Mouse (Mus musculus) cerebellum, adult 8-10 months (tissue): ENCODE measurements around the gene 7530416G11Rik.

Source experiments
- DNase-seq: peaks from one replicate; pipeline ENCODE4 v3.0.0; 2022

The 7530416G11Rik gene

GRCm38 (mm10) chr15:85479365-85479764, 23.7 kb downstream of the 7530416G11Rik start:
- DNase-seq: no peak

DNA sequence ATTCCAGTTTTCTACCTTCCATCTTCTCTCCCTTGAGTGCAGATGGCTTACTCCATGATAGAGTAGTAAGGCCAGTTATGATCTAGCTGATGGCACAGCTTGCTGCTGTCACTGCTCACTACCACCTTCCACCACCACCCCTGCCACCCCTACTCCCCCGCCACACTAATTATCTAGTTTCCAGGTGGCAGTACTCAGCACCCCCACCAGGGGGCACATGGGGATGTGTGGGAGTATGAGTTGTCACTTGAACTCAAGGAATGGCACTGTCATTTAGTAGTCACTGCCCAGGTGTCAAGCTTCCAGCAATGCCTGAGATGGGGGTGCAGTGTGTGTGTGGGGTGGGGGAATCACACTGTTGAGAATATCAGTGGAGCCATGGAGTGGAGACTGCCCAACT, 25.4 kb downstream of the 7530416G11Rik start:
- peak; percentile 35 for DNase-seq

- no peak for DNase-seq
Observed at GRCm38 (mm10) chr15:85474697-85475096, 28.3 kb downstream of the 7530416G11Rik start.

- DNase-seq: no peak
Observed at GRCm38 (mm10) chr15:85469401-85469800, 33.6 kb downstream of the 7530416G11Rik start.

DNA sequence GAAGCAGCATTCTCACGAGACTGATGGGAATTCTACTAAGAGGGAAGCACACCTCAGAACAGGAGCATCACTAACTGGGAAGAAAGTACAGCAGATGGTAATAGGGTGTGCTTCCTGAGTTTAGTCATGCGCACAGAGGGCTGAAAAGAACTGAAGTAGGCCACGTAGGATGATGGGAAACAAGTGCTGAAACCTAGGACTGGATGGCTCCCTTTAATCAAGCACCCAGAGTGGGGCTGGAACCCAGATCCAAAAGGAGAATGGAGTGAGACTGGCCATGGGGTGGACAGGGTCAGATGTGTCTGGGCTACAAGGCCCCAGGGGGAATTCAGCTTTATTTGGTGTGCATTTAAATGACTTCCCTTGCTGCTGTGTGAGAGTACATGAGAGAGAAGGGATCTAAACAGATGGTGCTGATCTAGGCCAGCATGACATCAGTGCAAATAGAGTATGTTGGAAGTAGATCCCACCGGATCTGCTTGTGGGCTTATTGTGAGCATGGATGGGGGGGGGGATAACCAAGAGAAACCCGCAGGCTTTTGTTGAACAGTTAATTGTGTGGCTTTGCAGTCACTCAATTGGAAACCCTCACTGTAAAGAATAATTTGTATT, 36.5 kb downstream of the 7530416G11Rik start:
- DNase-seq: no peak

- DNase-seq: no peak
Observed at GRCm38 (mm10) chr15:85464823-85465565, 38.0 kb downstream of the 7530416G11Rik start.

GRCm38 (mm10) chr15:85464190-85464589, 38.8 kb downstream of the 7530416G11Rik start:
- DNase-seq: no peak

DNA sequence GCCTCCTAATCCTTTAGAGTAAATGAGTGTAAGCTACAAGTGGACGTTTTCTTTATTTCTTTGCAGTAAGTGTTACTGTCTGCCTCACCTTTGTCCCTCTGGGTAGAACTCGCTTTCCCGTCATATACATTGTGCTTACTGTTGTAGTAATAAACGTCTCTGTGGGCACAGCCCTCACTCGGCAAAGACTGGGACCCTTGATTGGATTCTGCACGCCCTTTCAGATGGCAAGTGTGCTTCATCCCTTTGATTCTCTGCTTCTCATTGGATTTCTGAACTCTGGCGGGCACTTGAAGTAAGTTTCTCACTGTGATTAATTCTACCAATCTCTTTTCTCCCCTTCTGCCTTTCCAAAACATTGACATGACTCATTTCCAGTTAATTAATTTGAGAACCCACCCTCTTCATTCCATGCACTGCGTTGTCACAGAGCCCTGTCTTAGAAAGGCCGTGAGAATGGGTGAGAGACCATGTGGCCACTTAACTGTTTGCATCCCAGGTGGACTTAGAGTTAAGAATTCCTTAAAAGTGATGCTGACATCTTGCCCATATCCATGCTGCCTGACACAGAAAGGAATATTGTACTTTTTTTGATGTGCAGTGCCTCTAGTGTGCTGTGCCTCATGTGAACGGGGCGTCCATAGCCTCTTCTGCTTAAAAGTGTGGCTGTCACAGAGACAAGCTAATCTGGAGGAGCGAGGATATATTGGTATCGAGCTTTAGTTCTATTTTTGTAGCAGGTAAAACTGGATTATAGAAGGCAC, 39.8 kb downstream of the 7530416G11Rik start:
- DNase-seq: no peak

DNA sequence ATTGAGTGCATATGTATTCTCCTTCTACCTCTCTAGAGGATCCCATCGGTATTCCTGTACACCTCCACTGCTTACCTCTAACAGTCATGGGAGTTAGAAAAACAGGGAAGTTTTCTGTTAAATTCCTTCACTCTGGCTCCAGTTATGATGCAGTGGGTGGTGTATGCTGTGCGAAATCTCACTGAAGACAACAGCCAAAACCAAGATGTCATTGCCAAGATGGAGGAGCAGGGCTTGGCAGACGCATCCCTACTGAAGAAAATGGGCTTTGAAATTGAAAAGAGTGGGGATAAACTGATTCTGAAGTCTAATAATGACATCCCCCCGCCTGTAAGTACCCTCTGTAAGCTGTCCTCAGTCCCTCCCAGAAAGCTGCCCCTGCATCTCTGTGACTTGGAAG, 40.9 kb downstream of the 7530416G11Rik start:
- DNase-seq: no peak

- peak; percentile 32 for DNase-seq
Observed at GRCm38 (mm10) chr15:85461541-85461940, 41.5 kb downstream of the 7530416G11Rik start.

GRCm38 (mm10) chr15:85458631-85459082, 44.4 kb downstream of the 7530416G11Rik start:
- no peak for DNase-seq

DNA sequence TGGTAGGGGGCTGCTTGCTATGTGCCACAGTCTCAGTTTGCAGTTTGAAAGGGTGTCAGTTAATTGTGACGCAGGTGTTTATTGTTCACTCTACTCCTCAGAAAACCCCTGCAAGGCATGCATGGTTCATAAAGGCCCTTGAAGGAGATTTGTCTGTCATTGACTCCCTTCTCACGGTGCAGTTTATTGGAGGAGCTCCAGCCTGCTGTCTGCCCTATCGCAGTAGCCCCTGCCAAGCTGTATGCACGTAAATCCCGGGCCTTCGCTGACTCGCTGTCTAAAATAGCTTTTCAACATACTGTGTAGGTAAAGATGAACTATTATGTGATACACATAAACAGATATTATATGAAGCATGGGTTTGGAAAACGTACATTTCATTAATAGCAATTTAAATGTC, 45.2 kb downstream of the 7530416G11Rik start:
- DNase-seq: no peak

DNA sequence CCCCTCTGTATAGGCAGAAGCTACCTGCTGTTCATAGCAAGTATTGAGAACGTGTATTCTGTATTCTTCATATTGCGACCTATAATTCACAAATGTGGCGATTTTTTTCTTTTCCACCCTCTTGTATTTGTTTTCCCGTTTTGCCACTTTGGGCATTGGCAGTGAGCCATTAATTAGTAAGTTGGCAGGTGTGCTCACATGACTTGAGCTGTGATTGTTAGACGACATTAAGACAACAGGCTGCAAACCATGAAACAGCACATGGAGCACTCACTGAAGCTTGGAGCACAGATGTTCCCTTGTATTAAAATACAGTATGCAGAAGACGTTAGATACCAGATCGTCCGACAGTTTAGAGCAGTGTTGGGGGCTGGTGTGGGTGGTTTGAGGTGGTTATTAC, 46.1 kb downstream of the 7530416G11Rik start:
- DNase-seq: no peak

DNA sequence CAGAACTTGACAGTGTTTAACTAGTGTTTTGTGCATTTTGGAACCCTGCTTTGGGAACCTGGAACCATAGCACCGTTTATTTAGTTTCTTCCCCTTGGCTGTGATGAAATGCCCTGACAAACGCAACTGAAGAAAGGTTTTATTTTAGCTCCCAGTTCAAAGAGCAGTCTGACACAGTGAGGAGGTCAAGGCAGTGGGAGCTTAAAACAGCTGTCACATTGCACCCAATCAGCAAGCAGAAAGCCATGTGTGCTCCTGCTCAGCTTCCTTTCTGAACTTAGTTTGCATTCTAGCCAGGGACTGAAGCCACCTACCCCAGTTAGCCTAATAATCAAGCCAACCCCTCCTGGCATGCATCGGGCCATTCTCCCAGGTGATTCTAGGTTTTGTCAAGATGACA, 56.4 kb downstream of the 7530416G11Rik start:
- no peak for DNase-seq
